Mouse (Mus musculus) stomach, postnatal 0 days (tissue): ENCODE measurements around the gene 4430402I18Rik. TPM values are rescaled to one million over a fixed set of nuclear protein-coding genes. Genes with fewer than 3 reads are reported as not detected.
"Not testable (repeated sequence)": the region's sequence is repeated elsewhere in the genome, so short reads cannot be mapped to it uniquely, and the experiment has no call there.

Source experiments
- ATAC-seq: fragments of 200-750 bp; cut with Nextera tagmentation; 2 replicates; pipeline ENCODE4 v1.8.0; 2017; ENCODE audit not compliant: low FRiP score, low TSS enrichment
- DNase-seq: peaks from one replicate; pipeline ENCODE4 v3.0.0-alpha.2; 2016; ENCODE audit warnings: low spot score
- H3K27ac ChIP-seq: fragments of 300-500 bp; sonication (generic); replicated peaks from 2 replicates; pipeline ENCODE4 v1.5.1; 2014; ENCODE audit warnings: mild to moderate bottlenecking, control low read depth
- H3K27me3 ChIP-seq: fragments of 300-500 bp; sonication (generic); 2 replicates; pipeline ENCODE4 v1.6.1; 2014; ENCODE audit warnings: low read length; ENCODE audit not compliant: control insufficient read depth, insufficient read depth
- H3K36me3 ChIP-seq: fragments of 300-500 bp; sonication (generic); 2 replicates; pipeline ENCODE4 v1.6.1; 2014; ENCODE audit warnings: low read length, mixed read lengths; ENCODE audit not compliant: control insufficient read depth, insufficient read depth
- H3K4me1 ChIP-seq: fragments of 300-500 bp; sonication (generic); replicated peaks from 2 replicates; pipeline ENCODE4 v1.6.1; 2014; ENCODE audit warnings: antibody characterized with exemption; ENCODE audit not compliant: control insufficient read depth, insufficient read depth
- H3K4me2 ChIP-seq: fragments of 300-500 bp; sonication (generic); replicated peaks from 2 replicates; pipeline ENCODE4 v1.6.1; 2014; ENCODE audit warnings: low read depth, mild to moderate bottlenecking, control low read depth, moderate library complexity
- H3K4me3 ChIP-seq: fragments of 300-500 bp; sonication (generic); 2 replicates; pipeline ENCODE4 v1.5.1; 2014; ENCODE audit warnings: low read depth, low read length, control low read depth
- H3K9ac ChIP-seq: fragments of 300-500 bp; sonication (generic); 2 replicates; pipeline ENCODE4 v1.6.1; 2014; ENCODE audit warnings: mild to moderate bottlenecking, low read length, control low read depth, mixed read lengths
- H3K9me3 ChIP-seq: fragments of 300-500 bp; sonication (generic); 2 replicates; pipeline ENCODE4 v1.6.1; 2016; ENCODE audit warnings: low read length; ENCODE audit not compliant: control insufficient read depth
- CTCF ChIP-seq: IDR thresholded peaks from 2 replicates; pipeline ENCODE4 v1.5.1; 2016; ENCODE audit warnings: antibody characterized with exemption, low read depth, mild to moderate bottlenecking, moderate library complexity
- EP300 ChIP-seq: optimal IDR thresholded peaks from 2 replicates; pipeline ENCODE3; 2016; ENCODE audit warnings: antibody characterized with exemption
- WGBS: fragments of 180-500 bp; shearing (Covaris S2); extraction: QIAGEN DNeasy Blood & Tissue Kit; methylation state at CpG from one replicate; pipeline ENCODE4 v1.1.7; 2014; 5-methylcytosine and 5-hydroxymethylcytosine counted together
- polyA plus RNA-seq: library from polyadenylated mRNA; unstranded; fragments of >200 nt; fragmentation: Nextera tagmentation; extraction: Ambion mirVana; gene quantifications from 2 replicates; pipeline ENCODE4 v1.2.1, GENCODE M21; 2015

Gene 4430402I18Rik
- polyA plus RNA-seq, 1 experiment from 2014 or later, result 0.84 TPM

DNA sequence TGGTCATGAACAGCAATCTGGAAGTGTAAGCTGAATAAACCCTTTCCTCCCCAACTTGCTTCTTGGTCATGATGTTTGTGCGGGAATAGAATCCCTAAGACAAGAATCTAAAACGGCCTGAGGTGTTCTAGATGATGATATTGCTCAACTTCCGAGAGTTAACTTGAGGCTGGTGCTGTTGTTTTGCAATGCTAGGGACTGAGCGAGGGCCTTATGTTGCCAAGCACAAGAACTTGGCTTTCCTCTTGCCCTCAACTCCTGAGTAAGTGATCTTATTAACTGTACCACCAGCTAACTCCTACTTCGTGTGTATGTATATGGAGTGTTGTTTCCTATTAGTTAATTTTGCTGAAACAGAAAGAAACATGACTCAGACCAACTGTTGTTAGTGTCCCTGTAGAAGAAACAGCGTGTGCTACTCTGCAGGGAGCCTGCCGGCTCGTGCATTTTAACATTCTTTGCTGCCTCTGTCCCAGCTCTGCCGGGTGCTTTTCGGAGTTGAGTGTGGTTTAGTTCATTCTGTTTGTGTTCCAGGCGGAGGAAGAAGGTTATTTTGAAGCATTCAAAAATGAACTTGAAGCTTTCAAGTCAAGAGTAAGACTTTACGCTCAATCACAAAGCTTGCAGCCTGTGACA, 43.9 kb upstream of the 4430402I18Rik start:
- ATAC-seq (no peak), DNase-seq (no peak)
- H3K27me3 ChIP-seq, result no peaks in the 10 kb centered on the region
- H3K9me3 ChIP-seq, result no peaks in the 10 kb centered on the region
- no peak overlapping the region for H3K27ac ChIP-seq
- no peak overlapping the region for H3K9ac ChIP-seq
- H3K4me3 ChIP-seq, result no peak overlapping the region
- TF ChIP-seq CTCF (no peak), EP300 (no peak)
- WGBS, result 86% methylated on average over 12 of the region's 12 CpGs
- H3K4me2 ChIP-seq, result no peak overlapping the region
- peaks cover 9% of the 10 kb centered on the region for H3K36me3 ChIP-seq
- H3K4me1 ChIP-seq, result no peaks in the 10 kb centered on the region

DNA sequence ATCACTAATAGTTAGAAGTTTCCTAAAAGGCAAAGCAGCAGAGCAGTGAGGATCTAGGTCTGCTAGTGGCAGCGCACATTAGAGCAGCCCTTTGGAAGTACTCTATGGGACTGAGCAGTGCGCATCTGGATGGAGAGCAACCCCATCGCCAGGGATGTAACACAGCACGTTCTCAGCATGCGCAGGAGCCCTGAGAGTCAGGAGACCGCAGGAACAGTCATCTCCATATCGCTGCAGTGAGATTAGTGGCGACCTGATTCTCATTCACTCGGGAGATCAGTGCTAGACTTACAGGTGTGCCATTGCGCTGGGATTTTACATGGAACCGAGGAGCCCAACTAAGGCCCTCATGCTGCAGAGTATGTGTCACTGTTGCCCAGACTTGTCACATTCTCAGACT, 41.4 kb upstream of the 4430402I18Rik start:
- Histone ChIP-seq H3K9me3 (no peaks in the 10 kb centered on the region), H3K4me2 (no peak overlapping the region), H3K27me3 (no peaks in the 10 kb centered on the region), H3K4me1 (no peaks in the 10 kb centered on the region), H3K27ac (no peak overlapping the region), H3K4me3 (no peak overlapping the region), H3K9ac (no peak overlapping the region), H3K36me3 (peaks cover 5% of the 10 kb centered on the region; the same call in 1 of the 2 replicates)
- ATAC-seq, result no peak
- WGBS, result 91% methylated on average over 11 of the region's 11 CpGs
- TF ChIP-seq CTCF, result no peak
- no peak for TF ChIP-seq EP300
- DNase-seq, result no peak

DNA sequence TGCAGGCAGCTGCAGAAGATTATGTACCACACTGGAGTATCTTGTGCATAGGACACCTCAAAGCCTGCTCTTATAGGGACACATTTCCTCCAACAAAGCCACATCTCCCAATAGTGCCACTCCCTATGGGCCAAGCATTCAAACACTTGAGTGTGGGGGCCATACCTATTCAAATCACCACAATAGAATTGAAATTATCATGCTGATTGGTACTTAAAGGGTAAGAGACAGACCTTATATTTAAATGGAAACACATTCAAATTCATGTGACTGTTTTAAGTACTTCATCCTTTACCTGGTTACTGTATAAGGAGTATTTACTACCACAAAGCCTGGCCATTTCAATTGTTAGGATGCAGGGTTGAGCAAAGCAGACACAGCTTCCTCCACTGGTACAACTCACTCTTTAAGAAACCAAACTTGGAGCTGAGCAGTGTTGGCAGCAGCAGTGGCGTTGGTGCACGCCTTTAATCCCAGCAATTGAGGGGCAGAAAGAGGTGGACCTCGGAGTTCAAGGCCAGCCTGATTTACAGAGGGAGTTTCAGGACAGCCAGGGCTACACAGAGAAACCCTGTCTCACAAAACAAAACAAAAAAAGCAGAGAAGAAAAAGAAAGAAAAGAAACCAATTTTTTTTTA, 40.6 kb upstream of the 4430402I18Rik start:
- Histone ChIP-seq H3K27ac (no peak overlapping the region), H3K36me3 (peaks cover 5% of the 10 kb centered on the region; the same call in 1 of the 2 replicates), H3K4me2 (no peak overlapping the region), H3K9ac (no peak overlapping the region), H3K9me3 (no peaks in the 10 kb centered on the region), H3K4me1 (no peaks in the 10 kb centered on the region), H3K4me3 (no peak overlapping the region), H3K27me3 (no peaks in the 10 kb centered on the region)
- no peak for TF ChIP-seq EP300
- DNase-seq (no peak), ATAC-seq (no peak)
- WGBS, result 84% methylated on average over 3 of the region's 3 CpGs

DNA sequence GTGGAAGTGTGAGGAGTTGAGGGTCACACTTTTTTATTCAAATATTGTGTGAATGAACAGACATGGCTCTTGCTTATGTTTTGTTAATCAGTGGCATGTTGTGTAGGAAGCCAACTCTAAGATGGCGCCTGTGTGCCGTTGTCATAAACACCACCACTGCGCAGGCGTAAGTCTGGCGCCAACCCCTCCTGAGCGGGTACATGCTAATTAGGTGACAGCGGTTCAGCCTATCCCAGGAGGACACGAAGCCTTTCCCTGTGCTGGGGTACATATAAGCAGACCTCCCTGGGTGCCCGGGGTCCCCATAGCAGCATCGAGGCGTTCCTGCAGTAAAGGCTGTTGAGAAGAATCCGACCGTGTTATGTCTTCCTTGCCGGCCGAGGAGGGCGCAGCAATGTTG, 32.7 kb upstream of the 4430402I18Rik start:
- not testable (repeated sequence) for H3K4me2 ChIP-seq, H3K27me3 ChIP-seq, ATAC-seq, H3K4me1 ChIP-seq, H3K9ac ChIP-seq, H3K9me3 ChIP-seq, H3K27ac ChIP-seq, DNase-seq, H3K4me3 ChIP-seq
- peaks cover 12% of the 10 kb centered on the region; the same call in 1 of the 2 replicates for H3K36me3 ChIP-seq
- WGBS, result 95% methylated on average over 16 of the region's 16 CpGs

DNA sequence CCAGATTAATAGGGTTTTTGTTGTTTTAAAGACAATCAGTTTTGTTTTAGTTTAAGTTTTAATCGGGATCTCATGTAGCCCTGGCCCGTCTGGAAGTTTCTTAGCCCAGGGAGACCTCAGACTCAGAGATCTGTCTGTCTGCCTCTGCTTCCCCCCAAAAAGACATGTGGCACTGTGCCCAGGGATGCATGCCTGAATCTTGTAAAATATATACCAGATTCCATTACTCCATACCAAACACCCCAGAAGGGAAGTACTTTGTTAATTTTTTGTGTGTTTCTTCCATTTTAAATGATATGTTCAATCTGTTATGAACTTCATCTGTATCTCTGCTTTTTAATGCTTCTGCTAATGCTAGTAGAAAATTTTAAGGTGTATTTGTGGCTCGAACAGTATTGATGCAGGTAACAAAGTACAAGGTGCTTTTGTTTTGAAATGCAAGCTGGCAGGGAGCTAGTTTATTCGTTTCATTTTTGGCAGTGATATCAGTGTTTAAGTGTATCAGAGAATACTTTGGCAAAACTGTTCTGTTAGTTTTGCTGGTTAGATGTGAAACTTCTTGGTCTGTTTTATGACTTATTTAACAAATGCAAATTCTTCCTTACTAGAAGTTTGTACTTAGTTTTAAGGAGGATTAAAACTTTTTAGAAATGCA, 30.5 kb upstream of the 4430402I18Rik start:
- peaks cover 12% of the 10 kb centered on the region; the same call in 1 of the 2 replicates for H3K36me3 ChIP-seq
- 65% methylated on average over 4 of the region's 4 CpGs for WGBS
- H3K27ac ChIP-seq, result no peak overlapping the region
- TF ChIP-seq CTCF, result no peak
- TF ChIP-seq EP300, result no peak
- no peak overlapping the region for H3K4me2 ChIP-seq
- H3K4me3 ChIP-seq, result no peak overlapping the region
- DNase-seq (no peak), ATAC-seq (no peak)
- no peaks in the 10 kb centered on the region for H3K9me3 ChIP-seq
- H3K9ac ChIP-seq, result no peak overlapping the region
- no peaks in the 10 kb centered on the region for H3K4me1 ChIP-seq
- no peaks in the 10 kb centered on the region for H3K27me3 ChIP-seq

DNA sequence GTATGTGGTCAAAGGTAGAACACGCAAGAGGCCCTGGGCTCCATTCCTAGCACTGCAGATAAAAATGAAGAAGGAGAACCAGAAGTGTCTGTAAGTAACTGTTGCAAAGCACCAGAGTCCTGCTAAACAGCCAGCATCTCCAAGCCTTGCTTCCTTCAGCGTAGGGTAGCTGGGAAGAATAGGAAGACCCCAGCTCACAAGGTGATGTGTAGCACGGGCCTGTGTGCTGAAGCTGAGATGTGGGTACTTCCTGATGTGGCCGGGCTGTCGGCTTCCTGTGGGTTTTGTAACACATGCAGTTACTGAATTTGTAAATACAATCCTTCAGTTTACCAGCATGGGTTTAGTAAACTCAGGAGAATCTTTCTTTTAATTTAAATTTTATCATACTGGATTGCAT, 27.8 kb upstream of the 4430402I18Rik start:
- H3K4me1 ChIP-seq, result no peaks in the 10 kb centered on the region
- H3K9ac ChIP-seq, result no peak overlapping the region
- peaks cover 4% of the 10 kb centered on the region; the same call in 1 of the 2 replicates for H3K36me3 ChIP-seq
- WGBS, result 85% methylated on average over 5 of the region's 5 CpGs
- no peaks in the 10 kb centered on the region for H3K9me3 ChIP-seq
- ATAC-seq, result no peak
- H3K27me3 ChIP-seq, result no peaks in the 10 kb centered on the region
- H3K27ac ChIP-seq, result peak overlapping the region; percentile 46
- DNase-seq, result no peak
- no peak for TF ChIP-seq CTCF
- TF ChIP-seq EP300, result no peak
- no peak overlapping the region for H3K4me2 ChIP-seq
- no peak overlapping the region for H3K4me3 ChIP-seq
